Mouse (Mus musculus) MEL-GATA-1-ER (cell line): ENCODE results near the gene Smco2.
"Not testable (repeated sequence)": the region's sequence is repeated elsewhere in the genome, so short reads cannot be mapped to it uniquely, and the experiment has no call there.

Experiments
- DNase-seq: peaks from one replicate; pipeline ENCODE4 v3.0.0-alpha.2; 2012; ENCODE audit warnings: low read depth; ENCODE audit errors: extremely low read depth

Smco2 gene

GRCm38 (mm10) chr6:146855185-146855584 lies 5.3 kb downstream of the Smco2 start:
- no peak for DNase-seq

- no peak for DNase-seq
These were observed 7.5 kb downstream of the Smco2 start for GRCm38 (mm10) chr6:146857386-146857785.

GRCm38 (mm10) chr6:146863154-146863553 lies 13.2 kb downstream of the Smco2 start:
- no peak for DNase-seq

GRCm38 (mm10) chr6:146864370-146864769 lies 14.5 kb downstream of the Smco2 start:
- not testable (repeated sequence) for DNase-seq

- DNase-seq: no peak
These were observed 15.8 kb downstream of the Smco2 start for GRCm38 (mm10) chr6:146865701-146866100.

- DNase-seq: no peak
These were observed 22.1 kb downstream of the Smco2 start for GRCm38 (mm10) chr6:146871975-146872374.

- DNase-seq: no peak
These were observed 24.5 kb downstream of the Smco2 start for GRCm38 (mm10) chr6:146874415-146874814.

- DNase-seq: no peak
These were observed 26.9 kb downstream of the Smco2 start for GRCm38 (mm10) chr6:146876820-146877219.

GRCm38 (mm10) chr6:146877425-146878045 lies 27.6 kb downstream of the Smco2 start:
- no peak for DNase-seq

GRCm38 (mm10) chr6:146878926-146879325 lies 29.0 kb downstream of the Smco2 start:
- no peak for DNase-seq

GRCm38 (mm10) chr6:146879856-146880255 lies 30.0 kb downstream of the Smco2 start:
- DNase-seq: no peak

GRCm38 (mm10) chr6:146880296-146880695 lies 30.4 kb downstream of the Smco2 start:
- no peak for DNase-seq

- no peak for DNase-seq
These were observed 32.2 kb downstream of the Smco2 start for GRCm38 (mm10) chr6:146881896-146882770.

GRCm38 (mm10) chr6:146883426-146883825 lies 33.5 kb downstream of the Smco2 start:
- DNase-seq: no peak

- no peak for DNase-seq
These were observed 34.3 kb downstream of the Smco2 start for GRCm38 (mm10) chr6:146884171-146884570.

- no peak for DNase-seq
These were observed 34.9 kb downstream of the Smco2 start for GRCm38 (mm10) chr6:146884851-146885250.

GRCm38 (mm10) chr6:146887958-146888659 lies 38.2 kb downstream of the Smco2 start, which contains the start of gene Ppfibp1:
TSS of gene Ppfibp1 (plus strand) at chr6:146888487.
- peak; percentile 57 for DNase-seq

GRCm38 (mm10) chr6:146888660-146889490 lies 39.0 kb downstream of the Smco2 start:
- no peak for DNase-seq

- no peak for DNase-seq
These were observed 40.3 kb downstream of the Smco2 start for GRCm38 (mm10) chr6:146890215-146890614.

- no peak for DNase-seq
These were observed 40.7 kb downstream of the Smco2 start for GRCm38 (mm10) chr6:146890633-146891032.

- DNase-seq: no peak
These were observed 44.0 kb downstream of the Smco2 start for GRCm38 (mm10) chr6:146893890-146894289.
